Comparison of ENCODE assay signal across 8 mouse cellular contexts in genomic region chr6:103510392-103511289, GRCm38 (mm10). TPM values are rescaled to one million over a fixed set of nuclear protein-coding genes. Genes with fewer than 3 reads are reported as not detected.
DNase-seq lines count a peak whose midpoint lies in the region; ATAC-seq lines count a peak whose summit lies in the region.

Gene Chl1, plus strand, starts transcription at chr6:103510586.

- peaks cover 48% of the 10 kb centered on the region for H3K4me1 ChIP-seq in hindbrain, embryonic 13.5 days (replicated peaks)
- H3K4me1 ChIP-seq in midbrain, embryonic 16.5 days (ENCODE audit: control insufficient read depth, insufficient read depth, low read length): peaks cover 18% of the 10 kb centered on the region

- H3K27ac ChIP-seq in hindbrain, embryonic 13.5 days: peak within 1 kb of the TSS; percentile 95
- peak within 1 kb of the TSS; percentile 99 for H3K27ac ChIP-seq in midbrain, embryonic 16.5 days (ENCODE audit: low read length)

- ATAC-seq in hindbrain, embryonic 13.5 days (ENCODE audit: low FRiP score): peak; percentile 31; the same call in 1 of the 2 replicates
- peak; percentile 52 for ATAC-seq in midbrain, embryonic 16.5 days

- H3K9ac ChIP-seq in hindbrain, embryonic 13.5 days: peak within 1 kb of the TSS; percentile 92
- peak within 1 kb of the TSS; percentile 80 for H3K9ac ChIP-seq in midbrain, embryonic 16.5 days (ENCODE audit: low read depth, low read length)

- H3K4me3 ChIP-seq in hindbrain, embryonic 13.5 days: peak within 1 kb of the TSS; percentile 63
- H3K4me3 ChIP-seq in midbrain, embryonic 16.5 days (ENCODE audit: low read depth, low read length): peak within 1 kb of the TSS; percentile 53

- DNase-seq in thymus, postnatal 14 days: peak; percentile 4
- no peak for DNase-seq in thymus, postnatal 10 days (ENCODE audit: low spot score in 2 of 2)
- DNase-seq in embryo, embryonic 10 days (ENCODE audit: low spot score): peak; percentile 6
- peak; percentile 26 to 44 for DNase-seq in left cerebral cortex, adult 8-10 months (ENCODE audit: low spot score in 2 of 2)
- DNase-seq in ovary, adult 18-20 months (ENCODE audit: low spot score): no peak
- DNase-seq in testis, postnatal 10 days (ENCODE audit: low spot score): no peak

- no peaks in the 10 kb centered on the region for H3K9me3 ChIP-seq in hindbrain, embryonic 13.5 days
- H3K9me3 ChIP-seq in midbrain, embryonic 16.5 days (replicated peaks; ENCODE audit: control insufficient read depth, low read length, poor library complexity, severe bottlenecking): no peaks in the 10 kb centered on the region

- peak within 1 kb of the TSS; percentile 69 for H3K4me2 ChIP-seq in hindbrain, embryonic 13.5 days
- H3K4me2 ChIP-seq in midbrain, embryonic 16.5 days (ENCODE audit: low read length): peak within 1 kb of the TSS; percentile 58

- no peaks in the 10 kb centered on the region for H3K36me3 ChIP-seq in hindbrain, embryonic 13.5 days
- no peaks in the 10 kb centered on the region for H3K36me3 ChIP-seq in midbrain, embryonic 16.5 days (ENCODE audit: control insufficient read depth, insufficient read depth, low read length)

- WGBS in hindbrain, embryonic 13.5 days: 2% methylated on average over 25 of the region's 25 CpGs
- WGBS in midbrain, embryonic 16.5 days: 3% methylated on average over 25 of the region's 25 CpGs

- no peaks in the 10 kb centered on the region for H3K27me3 ChIP-seq in hindbrain, embryonic 13.5 days
- H3K27me3 ChIP-seq in midbrain, embryonic 16.5 days (ENCODE audit: control insufficient read depth, insufficient read depth, low read depth, low read length): no peaks in the 10 kb centered on the region

RNA-seq across cellular contexts. Expression of gene Chl1, which starts in this region (rescaled TPM):
- polyA plus RNA-seq in hindbrain, embryonic 13.5 days (2015; fragmentation: Nextera tagmentation; extraction: Ambion mirVana): 108 and 117 TPM in 2 replicates
- total RNA-seq in left cerebral cortex, adult 8-10 months (2022): 100 to 1,000 TPM in 3 of 4 experiments, 10 to 100 TPM in 1; 99.5 to 125 (median 113) TPM
- polyA plus RNA-seq in midbrain, embryonic 16.5 days (2015; fragmentation: Nextera tagmentation; extraction: Ambion mirVana): 178 and 202 TPM in 2 replicates

Comparison
In these comparisons a context has a peak if more than half of its experiments do, and no peak if none do; other contexts are left out.
1. DNase-seq: peak in thymus, postnatal 14 days (single experiment), embryo, embryonic 10 days (single experiment) and left cerebral cortex, adult 8-10 months (2 of 2); none in thymus, postnatal 10 days (0 of 2), ovary, adult 18-20 months (single experiment) and testis, postnatal 10 days (single experiment).